Mouse (Mus musculus) forebrain, embryonic 13.5 days (tissue): ENCODE measurements around the gene Zdhhc9. TPM values are rescaled to one million over a fixed set of nuclear protein-coding genes. Genes with fewer than 3 reads are reported as not detected.

Source experiments
- ATAC-seq: fragments of 200-750 bp; cut with Nextera tagmentation; 2 replicates; pipeline ENCODE4 v1.8.0; 2017
- H3K27ac ChIP-seq: fragments of 300-500 bp; sonication (generic); 2 replicates; pipeline ENCODE4 v1.5.1; 2015; ENCODE audit warnings: inconsistent platforms, mild to moderate bottlenecking, moderate library complexity
- H3K27me3 ChIP-seq: fragments of 300-500 bp; sonication (generic); 2 replicates; pipeline ENCODE4 v1.6.1; 2015; ENCODE audit warnings: mild to moderate bottlenecking, inconsistent platforms
- H3K36me3 ChIP-seq: fragments of 300-500 bp; sonication (generic); 2 replicates; pipeline ENCODE4 v1.6.1; 2015; ENCODE audit warnings: mild to moderate bottlenecking, inconsistent platforms; ENCODE audit not compliant: poor library complexity, severe bottlenecking
- H3K4me1 ChIP-seq: fragments of 300-500 bp; sonication (generic); 2 replicates; pipeline ENCODE4 v1.6.1; 2015; ENCODE audit warnings: inconsistent platforms
- H3K4me2 ChIP-seq: fragments of 300-500 bp; sonication (generic); 2 replicates; pipeline ENCODE4 v1.6.1; 2015; ENCODE audit warnings: inconsistent platforms, mild to moderate bottlenecking, moderate library complexity
- H3K4me3 ChIP-seq: fragments of 300-500 bp; sonication (generic); 2 replicates; pipeline ENCODE4 v1.5.1; 2015; ENCODE audit warnings: mild to moderate bottlenecking, inconsistent platforms
- H3K9ac ChIP-seq: fragments of 300-500 bp; sonication (generic); 2 replicates; pipeline ENCODE4 v1.6.1; 2015; ENCODE audit warnings: mild to moderate bottlenecking, inconsistent platforms
- H3K9me3 ChIP-seq: fragments of 300-500 bp; sonication (generic); replicated peaks from 2 replicates; pipeline ENCODE4 v1.6.1; 2016; ENCODE audit warnings: inconsistent platforms
- WGBS: fragments of 180-500 bp; shearing (Covaris S2); methylation state at CpG from one replicate; pipeline ENCODE4 v1.1.7; 2015; 5-methylcytosine and 5-hydroxymethylcytosine counted together
- polyA plus RNA-seq: library from polyadenylated mRNA; unstranded; fragments of >200 nt; fragmentation: Nextera tagmentation; extraction: Ambion mirVana; gene quantifications from 2 replicates; pipeline ENCODE4 v1.2.1, GENCODE M21; 2015

The Zdhhc9 gene
- polyA plus RNA-seq, 1 experiment from 2014 or later = 6.8 TPM

DNA sequence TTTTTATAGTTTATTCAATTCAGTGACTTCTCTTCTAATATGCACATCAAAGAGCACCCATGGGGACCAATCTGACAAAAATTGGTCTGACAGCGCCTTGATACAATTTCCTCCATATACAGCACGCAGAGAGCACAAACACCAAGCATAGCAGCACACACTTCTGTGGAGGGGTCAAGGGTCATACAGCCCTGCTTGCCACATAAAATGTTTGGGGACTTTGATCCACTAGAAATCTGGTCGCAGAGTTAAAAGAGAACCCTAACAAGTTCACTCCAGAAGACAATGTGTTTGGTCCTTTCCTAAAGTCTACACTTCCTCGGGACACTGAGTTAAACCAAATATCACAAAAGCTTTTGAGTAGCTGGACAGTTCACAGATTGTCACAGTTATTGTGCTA is 5.7 kb downstream of the Zdhhc9 start:
- WGBS = 79% methylated on average over 4 of the region's 4 CpGs
- H3K27me3 ChIP-seq = no peaks in the 10 kb centered on the region
- peaks cover 5% of the 10 kb centered on the region; the same call in 1 of the 2 replicates for H3K36me3 ChIP-seq
- no peak overlapping the region for H3K9ac ChIP-seq
- no peaks in the 10 kb centered on the region for H3K9me3 ChIP-seq
- H3K4me1 ChIP-seq = peaks cover 17% of the 10 kb centered on the region
- H3K4me2 ChIP-seq = no peak overlapping the region
- H3K4me3 ChIP-seq = no peak overlapping the region
- no peak for ATAC-seq
- no peak overlapping the region for H3K27ac ChIP-seq

DNA sequence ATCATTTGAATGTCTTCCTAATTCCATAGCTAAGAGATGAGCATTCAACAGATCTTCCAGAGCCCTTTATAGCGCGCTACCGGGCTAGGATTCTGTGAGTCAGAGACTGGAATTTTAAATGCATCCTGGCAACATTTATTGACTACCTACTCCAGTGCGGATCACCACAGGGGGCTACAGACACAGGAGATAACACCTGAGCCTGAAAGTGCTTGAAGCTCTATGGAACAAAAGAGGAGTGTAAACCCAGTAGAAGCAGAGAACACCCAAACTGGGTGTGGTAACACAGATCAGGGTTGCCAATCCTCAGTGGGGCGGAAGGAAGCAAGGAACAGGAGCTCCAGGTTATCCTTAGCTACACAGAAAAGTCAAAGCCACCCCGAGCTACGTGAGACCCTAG is 6.2 kb downstream of the Zdhhc9 start:
- 90% methylated on average over 7 of the region's 7 CpGs for WGBS

DNA sequence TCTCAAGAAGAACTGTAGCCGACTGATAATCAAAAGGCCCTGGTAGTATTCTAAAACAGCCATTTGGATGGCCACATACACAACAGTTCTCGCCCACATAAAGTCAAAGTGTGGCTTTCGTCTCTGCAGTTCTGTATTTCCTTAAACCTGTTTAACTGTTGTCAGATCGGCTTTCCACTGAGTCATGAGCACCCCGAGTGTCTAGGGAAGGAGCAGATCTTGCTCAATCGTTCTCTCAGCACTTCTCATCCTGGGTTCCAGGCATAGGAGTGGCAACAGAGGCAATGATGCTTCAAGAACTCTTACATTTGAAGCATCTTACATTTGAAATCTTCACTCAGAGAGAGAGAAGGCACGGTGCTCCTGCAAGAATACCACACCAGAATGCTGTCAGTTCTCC is 6.7 kb downstream of the Zdhhc9 start:
- Histone ChIP-seq H3K4me3 (no peak overlapping the region), H3K9me3 (no peaks in the 10 kb centered on the region), H3K4me1 (peaks cover 12% of the 10 kb centered on the region), H3K4me2 (no peak overlapping the region), H3K36me3 (peaks cover 5% of the 10 kb centered on the region; the same call in 1 of the 2 replicates), H3K27ac (no peak overlapping the region), H3K9ac (no peak overlapping the region), H3K27me3 (no peaks in the 10 kb centered on the region)
- 89% methylated on average over 7 of the region's 7 CpGs for WGBS
- no peak for ATAC-seq

More for the DNA sequence above, 6.2 kb downstream of the Zdhhc9 start:
- Histone ChIP-seq H3K9ac (no peak overlapping the region), H3K4me2 (no peak overlapping the region), H3K36me3 (peaks cover 5% of the 10 kb centered on the region; the same call in 1 of the 2 replicates), H3K4me1 (peaks cover 16% of the 10 kb centered on the region), H3K27ac (no peak overlapping the region), H3K4me3 (no peak overlapping the region), H3K27me3 (no peaks in the 10 kb centered on the region), H3K9me3 (no peaks in the 10 kb centered on the region)
- ATAC-seq = no peak

DNA sequence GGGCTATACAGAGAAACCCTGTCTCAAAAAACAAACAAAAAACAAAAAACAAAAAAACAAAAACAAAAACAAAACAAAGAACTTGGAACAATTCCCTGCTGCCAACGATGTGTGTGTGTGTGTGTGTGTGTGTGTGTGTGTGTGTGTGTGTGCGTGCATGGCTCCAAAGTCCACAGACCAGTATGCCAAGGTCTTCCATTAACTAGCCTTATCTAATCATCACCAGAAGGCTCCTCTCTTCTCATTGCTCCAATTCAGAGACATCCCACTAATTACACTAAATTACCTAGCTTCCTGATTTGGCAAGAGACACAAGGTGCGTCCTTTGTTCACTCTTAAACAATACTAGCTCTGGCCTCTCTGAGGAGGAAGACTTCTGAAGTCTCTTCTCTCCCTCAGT is 8.0 kb downstream of the Zdhhc9 start:
- 84% methylated on average over 3 of the region's 3 CpGs for WGBS
- no peaks in the 10 kb centered on the region for H3K9me3 ChIP-seq
- H3K9ac ChIP-seq = no peak overlapping the region
- ATAC-seq = no peak
- H3K4me3 ChIP-seq = no peak overlapping the region
- H3K27ac ChIP-seq = no peak overlapping the region
- H3K36me3 ChIP-seq = peaks cover 5% of the 10 kb centered on the region; the same call in 1 of the 2 replicates
- no peak overlapping the region for H3K4me2 ChIP-seq
- H3K4me1 ChIP-seq = peaks cover 7% of the 10 kb centered on the region
- H3K27me3 ChIP-seq = no peaks in the 10 kb centered on the region

DNA sequence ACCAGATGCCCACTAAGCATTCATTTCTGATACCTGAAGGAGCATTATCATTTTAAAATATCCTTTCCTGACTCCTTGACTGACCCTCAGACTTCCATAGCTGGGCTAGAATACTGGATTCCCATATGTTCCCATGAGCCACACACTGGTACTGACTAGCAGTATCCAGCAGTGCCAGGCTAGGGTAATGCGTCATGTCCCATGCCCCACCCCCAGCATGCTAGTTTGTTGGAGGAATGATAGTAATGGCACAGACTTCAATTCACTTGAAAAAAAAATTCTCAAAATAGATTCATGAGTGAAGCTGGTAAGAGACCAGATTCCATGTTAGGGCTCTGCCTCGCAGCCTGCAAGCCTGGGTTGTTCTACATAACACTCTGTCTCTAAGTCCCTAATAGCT is 9.7 kb downstream of the Zdhhc9 start:
- WGBS = 92% methylated on average over 2 of the region's 2 CpGs

DNA sequence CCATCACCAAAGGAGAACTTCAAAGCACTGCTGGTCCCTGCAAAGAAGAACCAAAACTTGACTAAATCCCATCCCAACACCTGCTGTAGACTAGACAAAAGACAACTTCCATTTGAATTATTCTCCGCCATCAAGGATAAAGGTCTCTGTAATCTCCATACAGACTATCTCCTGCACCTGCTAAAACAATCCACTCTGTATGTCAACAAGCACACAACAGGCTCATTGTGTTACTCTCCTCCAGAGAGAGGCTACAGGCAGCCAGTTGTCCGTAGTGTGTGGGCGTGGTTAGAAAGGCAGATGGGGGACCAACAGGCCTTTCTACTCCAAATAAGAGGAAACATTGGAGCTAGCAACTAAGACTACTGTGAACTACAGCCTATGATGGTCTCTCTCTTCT is 10.8 kb downstream of the Zdhhc9 start:
- 81% methylated on average over 3 of the region's 3 CpGs for WGBS
- H3K4me3 ChIP-seq = no peak overlapping the region

More for the DNA sequence above, 9.7 kb downstream of the Zdhhc9 start:
- Histone ChIP-seq H3K27ac (no peak overlapping the region), H3K9ac (no peak overlapping the region), H3K4me2 (no peak overlapping the region), H3K4me1 (no peaks in the 10 kb centered on the region), H3K36me3 (peaks cover 10% of the 10 kb centered on the region), H3K9me3 (no peaks in the 10 kb centered on the region), H3K27me3 (no peaks in the 10 kb centered on the region), H3K4me3 (no peak overlapping the region)
- ATAC-seq = no peak

DNA sequence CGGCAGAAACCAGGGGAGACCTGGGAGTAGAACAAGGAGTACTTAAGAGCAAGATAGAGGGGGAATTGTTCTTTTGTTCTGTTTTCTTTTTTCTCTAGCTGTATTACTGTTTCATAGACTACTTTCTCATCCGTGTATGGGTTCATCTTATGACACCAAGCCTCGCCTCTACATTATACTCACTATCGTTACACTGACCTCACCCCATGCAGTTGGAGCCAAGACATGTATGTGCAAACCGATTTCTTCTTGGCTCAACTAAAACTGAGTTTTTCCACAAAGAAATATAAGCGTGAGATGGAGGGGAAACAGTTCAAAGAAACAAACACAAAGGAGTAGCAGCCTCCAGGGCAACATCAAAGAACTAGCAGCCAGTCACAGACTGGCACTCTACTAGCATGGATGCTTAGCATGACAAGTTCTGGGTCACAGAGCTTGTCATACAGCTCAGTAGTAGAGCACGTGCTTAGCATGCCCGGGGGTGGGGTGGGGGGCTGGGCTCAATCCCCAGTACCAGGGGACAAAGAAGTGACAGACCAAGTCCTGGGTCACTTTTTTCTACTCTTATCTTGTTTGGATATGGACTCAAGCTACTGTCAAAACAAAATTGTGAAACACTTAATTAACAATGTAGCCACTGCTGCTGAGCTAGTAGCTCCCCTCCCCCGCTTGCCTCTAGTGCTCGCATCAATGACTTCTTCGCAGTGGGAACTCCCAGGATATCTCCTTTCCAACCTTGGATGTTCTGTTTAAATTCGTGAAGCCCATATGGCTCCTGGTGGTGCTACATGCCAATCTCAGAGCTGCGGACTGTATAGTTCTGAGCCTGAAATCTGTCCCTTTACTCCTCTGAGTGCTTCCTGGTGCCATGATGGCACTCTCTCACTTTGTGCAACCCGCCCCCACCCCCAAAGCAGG is 15.2 kb downstream of the Zdhhc9 start:
- 63% methylated on average over 14 of the region's 14 CpGs for WGBS
- Histone ChIP-seq H3K9me3 (no peaks in the 10 kb centered on the region), H3K27me3 (no peaks in the 10 kb centered on the region), H3K4me3 (no peak overlapping the region), H3K4me2 (no peak overlapping the region), H3K4me1 (no peaks in the 10 kb centered on the region), H3K9ac (no peak overlapping the region), H3K36me3 (peaks cover 17% of the 10 kb centered on the region), H3K27ac (no peak overlapping the region)
- peak; percentile 53; the same call in 1 of the 2 replicates for ATAC-seq

More for the DNA sequence above, 10.8 kb downstream of the Zdhhc9 start:
- Histone ChIP-seq H3K9me3 (no peaks in the 10 kb centered on the region), H3K27me3 (no peaks in the 10 kb centered on the region), H3K27ac (no peak overlapping the region), H3K36me3 (peaks cover 10% of the 10 kb centered on the region), H3K4me2 (no peak overlapping the region), H3K9ac (no peak overlapping the region), H3K4me1 (no peaks in the 10 kb centered on the region)
- ATAC-seq = no peak

DNA sequence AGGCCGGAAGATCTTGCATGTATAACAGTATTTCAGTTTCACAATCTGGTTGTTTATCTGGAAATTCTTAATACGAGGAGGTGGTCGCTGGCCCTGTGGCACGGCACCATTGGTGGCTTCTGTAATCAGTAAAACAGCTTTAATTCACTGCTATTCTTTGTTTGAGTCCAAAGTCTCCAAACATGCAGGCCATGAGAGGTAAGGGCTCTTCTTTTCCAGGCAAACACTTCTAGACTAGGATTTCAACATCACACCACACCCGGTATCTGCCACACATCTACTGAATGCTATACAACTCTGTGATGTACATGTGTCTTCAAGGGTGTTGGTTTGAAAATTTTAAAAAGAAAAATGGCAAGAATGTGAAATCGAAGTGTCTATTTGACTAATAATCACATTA is 17.4 kb downstream of the Zdhhc9 start:
- H3K27ac ChIP-seq = no peak overlapping the region

DNA sequence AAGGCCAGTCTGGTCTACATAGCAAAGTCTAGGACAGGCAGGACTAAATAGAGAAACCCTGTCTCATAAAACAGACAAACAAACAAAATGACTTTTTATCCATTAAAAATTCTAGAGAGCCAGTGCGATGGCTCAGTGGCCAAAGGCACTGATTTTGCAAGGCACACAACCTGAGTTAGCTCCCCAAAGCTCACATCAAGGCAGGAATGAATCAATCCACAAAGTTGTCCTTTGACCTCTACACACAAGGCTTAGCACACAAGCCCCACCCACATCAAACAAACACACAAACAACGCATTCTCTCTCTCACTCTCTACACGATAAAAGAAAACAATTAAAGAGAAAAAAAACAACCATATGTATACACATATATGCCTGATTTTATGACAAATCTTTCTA is 24.0 kb downstream of the Zdhhc9 start:
- 82% methylated on average over 3 of the region's 3 CpGs for WGBS
- Histone ChIP-seq H3K36me3 (peaks cover 11% of the 10 kb centered on the region), H3K4me1 (no peaks in the 10 kb centered on the region), H3K4me2 (no peak overlapping the region), H3K9ac (no peak overlapping the region), H3K27ac (no peak overlapping the region), H3K4me3 (no peak overlapping the region), H3K27me3 (no peaks in the 10 kb centered on the region), H3K9me3 (no peaks in the 10 kb centered on the region)
- no peak for ATAC-seq

More for the DNA sequence above, 17.4 kb downstream of the Zdhhc9 start:
- Histone ChIP-seq H3K9ac (no peak overlapping the region), H3K4me2 (no peak overlapping the region), H3K4me1 (no peaks in the 10 kb centered on the region), H3K36me3 (peaks cover 17% of the 10 kb centered on the region), H3K4me3 (no peak overlapping the region), H3K9me3 (no peaks in the 10 kb centered on the region), H3K27me3 (no peaks in the 10 kb centered on the region)
- no peak for ATAC-seq
- WGBS = 93% methylated on average over 6 of the region's 6 CpGs

DNA sequence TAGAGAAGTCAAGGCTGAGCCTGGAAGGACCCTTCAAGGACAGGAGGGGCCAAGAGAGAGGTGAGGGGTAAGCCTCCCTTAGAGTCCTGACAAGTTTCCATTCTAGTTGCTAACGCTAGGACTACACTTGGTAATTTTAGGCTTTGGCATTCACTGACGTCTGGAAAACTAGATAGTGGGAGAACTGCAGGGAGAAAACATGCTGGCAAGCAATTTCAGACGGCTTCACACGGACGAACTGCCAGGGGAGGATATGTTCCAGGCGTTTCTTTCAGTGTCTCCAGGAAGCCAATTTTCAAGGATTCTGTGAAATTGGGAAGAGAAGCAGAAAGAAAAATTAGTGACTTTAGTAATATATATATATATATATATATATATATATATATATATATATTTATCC is 26.8 kb downstream of the Zdhhc9 start:
- peaks cover 23% of the 10 kb centered on the region for H3K36me3 ChIP-seq
- H3K27ac ChIP-seq = no peak overlapping the region
- H3K27me3 ChIP-seq = no peaks in the 10 kb centered on the region
- H3K9me3 ChIP-seq = no peaks in the 10 kb centered on the region
- no peaks in the 10 kb centered on the region for H3K4me1 ChIP-seq
- no peak overlapping the region for H3K4me3 ChIP-seq
- 84% methylated on average over 6 of the region's 6 CpGs for WGBS
- no peak overlapping the region for H3K4me2 ChIP-seq
- ATAC-seq = no peak
- H3K9ac ChIP-seq = no peak overlapping the region

DNA sequence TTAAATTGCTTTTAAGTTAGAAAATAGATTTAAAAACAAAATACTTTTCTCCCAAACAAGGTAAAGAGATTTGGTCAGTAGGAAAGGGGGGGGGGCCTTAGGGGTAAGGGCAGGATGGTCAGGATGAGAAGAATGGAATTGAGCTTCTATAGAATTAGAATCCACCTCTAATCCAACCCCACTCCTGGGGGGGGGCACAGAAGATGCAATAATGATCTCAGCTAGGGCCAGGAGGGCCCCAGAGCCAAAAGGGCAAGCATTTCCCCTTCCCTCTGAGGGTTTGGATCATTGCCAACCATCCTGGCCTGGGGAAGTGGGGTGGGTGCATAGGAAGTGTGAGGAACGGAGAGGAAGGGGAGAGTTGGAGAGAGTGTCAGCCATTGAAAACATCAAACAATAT is 38.3 kb downstream of the Zdhhc9 start:
- H3K4me2 ChIP-seq = no peak overlapping the region
- no peaks in the 10 kb centered on the region for H3K9me3 ChIP-seq
- H3K27me3 ChIP-seq = no peaks in the 10 kb centered on the region
- H3K36me3 ChIP-seq = peaks cover 4% of the 10 kb centered on the region
- 25% methylated on average over 1 of the region's 1 CpGs for whole genome bisulfite sequencing
- peak overlapping the region; percentile 25 for H3K27ac ChIP-seq
- H3K4me1 ChIP-seq = peaks cover 3% of the 10 kb centered on the region; the same call in 1 of the 2 replicates
- ATAC-seq = peak; percentile 77
- no peak overlapping the region for H3K9ac ChIP-seq
- no peak overlapping the region for H3K4me3 ChIP-seq

DNA sequence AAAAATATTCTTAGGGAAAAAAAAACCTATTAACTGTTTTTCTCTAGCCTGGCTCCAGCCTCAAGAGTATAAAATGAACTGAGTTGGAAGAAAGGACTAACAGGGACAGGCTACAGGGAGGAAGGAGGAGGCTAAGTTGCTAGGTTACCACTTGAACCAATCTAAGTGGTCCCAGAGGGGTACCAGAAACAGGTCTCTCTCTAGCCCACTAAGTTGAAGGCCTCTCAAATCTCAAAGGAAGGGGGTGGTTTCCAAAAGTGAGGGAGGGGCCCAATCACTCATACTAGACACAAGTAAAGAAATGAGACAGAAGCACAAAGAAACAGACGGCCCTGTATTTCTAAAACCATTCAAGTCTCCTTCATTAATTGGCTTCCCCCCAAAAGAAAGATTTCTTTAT is 38.8 kb downstream of the Zdhhc9 start:
- 33% methylated on average over 1 of the region's 1 CpGs for WGBS
- no peaks in the 10 kb centered on the region; the same call in 1 of the 2 replicates for H3K36me3 ChIP-seq
- no peak overlapping the region for H3K27ac ChIP-seq
- H3K9me3 ChIP-seq = no peaks in the 10 kb centered on the region
- ATAC-seq = peak; percentile 94
- H3K4me3 ChIP-seq = no peak overlapping the region
- no peak overlapping the region for H3K9ac ChIP-seq
- H3K4me1 ChIP-seq = peaks cover 3% of the 10 kb centered on the region; the same call in 1 of the 2 replicates
- H3K4me2 ChIP-seq = no peak overlapping the region
- no peaks in the 10 kb centered on the region for H3K27me3 ChIP-seq
